Mouse (Mus musculus) lung, adult 18-20 months (tissue): ENCODE results near the gene Ttll3.

Experiments used
- DNase-seq, 2 experiments: peaks; one replicate each; pipeline ENCODE4 v3.0.0; 2022; ENCODE audit warnings: mixed read lengths in 2 of 2

Ttll3 gene

GRCm38 (mm10) chr6:113379246-113379645, 9.8 kb upstream of the Ttll3 start:
- DNase-seq, result peak in 1 of 2 experiments; percentile 20

- DNase-seq, result no peak
Observed at GRCm38 (mm10) chr6:113380480-113380879, 8.6 kb upstream of the Ttll3 start.

- no peak for DNase-seq
Observed at GRCm38 (mm10) chr6:113384351-113384927, 4.6 kb upstream of the Ttll3 start.

- DNase-seq, result no peak
Observed at GRCm38 (mm10) chr6:113385160-113385714, 3.8 kb upstream of the Ttll3 start.

GRCm38 (mm10) chr6:113386025-113386424, 3.0 kb upstream of the Ttll3 start:
- DNase-seq, result no peak

GRCm38 (mm10) chr6:113390715-113391114, 1.7 kb downstream of the Ttll3 start:
- DNase-seq, result no peak

GRCm38 (mm10) chr6:113392015-113392386, 2.9 kb downstream of the Ttll3 start:
- no peak for DNase-seq

- peak; percentile 32 to 58 for DNase-seq
Observed at GRCm38 (mm10) chr6:113392387-113393071, 3.5 kb downstream of the Ttll3 start.

GRCm38 (mm10) chr6:113393951-113394350, 4.9 kb downstream of the Ttll3 start:
- DNase-seq, result no peak

GRCm38 (mm10) chr6:113394811-113395210, 5.8 kb downstream of the Ttll3 start:
- DNase-seq, result no peak

GRCm38 (mm10) chr6:113395501-113395900, 6.4 kb downstream of the Ttll3 start:
- DNase-seq, result no peak

GRCm38 (mm10) chr6:113396270-113397030, 7.4 kb downstream of the Ttll3 start:
- DNase-seq, result no peak

- no peak for DNase-seq
Observed at GRCm38 (mm10) chr6:113402094-113402493, 13.0 kb downstream of the Ttll3 start.

- DNase-seq, result no peak
Observed at GRCm38 (mm10) chr6:113404649-113405448, 15.8 kb downstream of the Ttll3 start.

- no peak for DNase-seq
Observed at GRCm38 (mm10) chr6:113405483-113405882, 16.4 kb downstream of the Ttll3 start.

- no peak for DNase-seq
Observed at GRCm38 (mm10) chr6:113406683-113407082, 17.6 kb downstream of the Ttll3 start.

- DNase-seq, result no peak
Observed at GRCm38 (mm10) chr6:113410001-113410400, 20.9 kb downstream of the Ttll3 start.

- no peak for DNase-seq
Observed at GRCm38 (mm10) chr6:113416416-113416815, 27.4 kb downstream of the Ttll3 start.

GRCm38 (mm10) chr6:113418441-113419198, 29.6 kb downstream of the Ttll3 start:
- DNase-seq, result no peak

GRCm38 (mm10) chr6:113419199-113419587, 30.1 kb downstream of the Ttll3 start, which contains the start of gene Rpusd3:
TSS of gene Rpusd3 (minus strand) at chr6:113419340.
- peak; percentile 98 to 99 for DNase-seq

- no peak for DNase-seq
Observed at GRCm38 (mm10) chr6:113423000-113423399, 33.9 kb downstream of the Ttll3 start.

GRCm38 (mm10) chr6:113424187-113424586, 35.1 kb downstream of the Ttll3 start:
- DNase-seq, result no peak
